Mouse (Mus musculus): ENCODE results near the gene Msi1. TPM values are rescaled to one million over a fixed set of nuclear protein-coding genes. Genes with fewer than 3 reads are reported as not detected.

Gene Msi1
- polyA plus RNA-seq (2014; fragmentation: Illumina TruSeq; extraction: RNeasy Lipid Tissue Mini Kit (QIAGEN cat#74804); ENCODE audit: low replicate concordance) = 0.93 TPM

DNA sequence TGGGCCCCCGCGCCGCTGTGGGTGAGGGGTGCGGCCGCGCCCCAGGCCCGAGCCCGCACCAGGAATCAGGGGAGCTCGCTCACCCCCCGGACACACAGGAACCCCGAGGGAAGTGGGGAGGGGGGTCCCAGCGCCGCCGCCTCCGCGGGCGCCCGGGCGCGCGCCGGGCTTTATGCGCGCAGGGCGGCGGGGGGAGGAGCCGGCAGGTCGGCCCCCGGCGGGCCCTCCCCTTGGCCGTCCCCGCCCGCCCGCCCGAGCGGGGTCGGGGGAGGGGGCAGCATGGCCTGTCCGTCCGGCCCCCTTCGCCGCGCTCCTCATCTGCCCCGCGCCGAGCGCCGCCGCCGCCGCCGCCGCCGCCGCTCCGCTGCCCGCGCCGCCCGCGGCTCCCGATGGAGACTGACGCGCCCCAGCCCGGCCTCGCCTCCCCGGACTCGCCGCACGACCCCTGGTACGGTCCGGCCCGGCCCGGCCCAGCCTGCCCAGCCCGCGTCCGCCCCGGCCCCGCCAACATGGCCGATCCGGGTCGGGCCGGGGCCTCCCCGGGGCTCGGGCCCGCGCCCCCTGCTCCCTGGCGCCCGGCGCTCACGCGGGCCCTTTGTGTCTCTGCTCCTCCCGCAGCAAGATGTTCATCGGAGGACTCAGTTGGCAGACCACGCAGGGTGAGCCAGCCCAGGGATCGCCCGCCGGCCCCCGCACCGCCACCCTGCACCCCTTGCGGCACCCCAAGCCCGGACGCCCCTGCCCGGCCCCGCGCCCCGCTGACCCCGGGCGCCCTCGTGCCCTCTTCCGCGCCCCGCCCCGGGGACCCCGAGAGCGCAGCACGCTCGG lies at the start of gene Msi1:
Gene Msi1 (plus strand): TSS at position 241 of the 828 bp plus-strand sequence.

DNA sequence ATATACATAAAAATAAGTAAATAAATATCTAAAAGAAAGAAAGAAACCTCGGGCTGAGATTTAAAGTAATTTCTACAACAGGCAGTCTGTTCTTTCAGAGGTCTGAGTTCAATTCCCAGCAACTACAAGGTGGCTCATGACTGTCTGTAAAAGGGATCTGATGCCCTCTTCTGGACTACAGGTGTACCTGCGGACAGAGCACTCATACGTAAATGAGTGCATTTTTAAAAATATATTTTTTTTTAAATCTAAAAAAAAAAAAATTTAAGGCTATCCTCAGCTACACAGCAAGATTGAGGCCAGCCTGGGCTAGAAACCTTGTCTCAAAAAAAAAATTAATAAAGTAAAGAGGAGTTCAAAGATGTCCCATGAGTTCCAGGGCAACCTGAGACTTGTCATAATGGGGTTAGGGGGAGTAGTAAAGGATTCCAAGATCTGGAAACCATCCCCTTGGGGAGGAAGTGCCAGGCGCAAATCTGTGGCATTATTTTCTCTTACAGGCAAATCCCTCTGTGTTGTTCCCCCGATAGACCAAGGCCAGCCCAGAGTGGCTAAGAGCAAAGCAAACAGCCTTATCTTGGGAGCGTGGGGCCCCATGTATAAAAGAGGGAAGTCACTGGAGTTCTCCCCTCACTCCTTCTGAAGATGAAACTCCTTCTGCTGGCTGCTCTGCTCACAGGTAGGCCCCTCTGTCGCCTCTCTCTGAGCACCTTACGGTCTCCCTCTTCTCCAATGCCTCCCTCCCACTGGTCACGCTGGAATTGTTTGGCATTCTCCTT lies 36.4 kb downstream of the Msi1 start, which contains the start of gene Pla2g1b:
Gene Pla2g1b (plus strand): TSS at position 621 of the 779 bp plus-strand sequence.

DNA sequence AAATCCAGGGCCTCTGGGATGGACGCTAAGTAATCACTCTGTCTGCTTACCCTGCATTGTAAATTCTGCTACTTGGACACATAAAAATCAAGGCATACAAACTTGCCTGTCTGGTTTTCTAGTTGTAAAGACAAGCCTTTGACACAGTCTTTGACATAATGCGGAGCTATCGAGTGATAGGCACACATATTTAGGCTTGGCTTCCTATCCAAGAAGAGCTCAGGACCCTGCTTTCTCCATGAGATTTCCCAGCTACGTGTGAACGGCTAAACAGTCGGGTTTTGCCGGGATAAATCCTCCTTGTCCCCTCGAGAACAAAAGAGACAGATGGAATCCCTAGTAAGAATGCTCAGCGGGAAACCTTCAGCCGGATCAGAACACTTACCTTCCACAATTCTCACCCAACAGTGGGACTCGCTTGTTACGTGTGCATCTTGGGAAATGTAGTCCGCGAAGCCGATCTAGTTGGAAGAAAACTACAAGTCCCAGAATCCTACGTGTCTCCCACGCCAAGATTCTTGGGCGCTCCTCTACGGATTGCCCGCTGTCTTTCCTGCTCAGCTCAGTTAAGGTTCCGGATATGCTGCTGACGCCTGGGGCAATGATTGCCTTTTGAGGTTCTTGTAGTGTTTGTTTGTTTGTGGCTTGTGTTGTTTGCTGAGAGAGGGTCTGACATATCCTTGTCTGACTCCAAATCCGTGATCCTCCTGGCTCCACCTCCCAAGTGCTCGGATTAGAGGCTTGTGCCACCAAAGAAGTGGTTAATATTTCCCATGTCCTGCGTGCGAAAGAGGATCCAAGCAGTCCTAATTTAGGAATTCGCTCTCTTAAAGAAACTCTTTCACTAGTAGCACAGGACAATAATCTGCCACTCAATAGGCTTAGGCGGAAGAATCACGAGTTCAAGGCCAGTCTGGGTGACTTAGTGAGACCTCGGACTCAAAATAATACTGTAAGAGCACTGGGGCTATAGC lies 54.8 kb downstream of the Msi1 start, which contains the start of gene Sirt4:
Gene Sirt4 (minus strand): TSS at position 779 of the 974 bp plus-strand sequence.

Other genes with a start within 250 kb of the Msi1 start
- not detected for gene Cabp1, start 235.2 kb upstream of the Msi1 start, polyA plus RNA-seq (2014; fragmentation: Illumina TruSeq; extraction: RNeasy Lipid Tissue Mini Kit (QIAGEN cat#74804); ENCODE audit: low replicate concordance)
- 1.2 TPM for gene Pop5, start 193.8 kb upstream of the Msi1 start, polyA plus RNA-seq (2014; fragmentation: Illumina TruSeq; extraction: RNeasy Lipid Tissue Mini Kit (QIAGEN cat#74804); ENCODE audit: low replicate concordance)
- gene Rnf10, start 156.7 kb upstream of the Msi1 start, polyA plus RNA-seq (2014; fragmentation: Illumina TruSeq; extraction: RNeasy Lipid Tissue Mini Kit (QIAGEN cat#74804); ENCODE audit: low replicate concordance) = 13.1 TPM
- 8.6 TPM for gene Coq5, start 149.9 kb upstream of the Msi1 start, polyA plus RNA-seq (2014; fragmentation: Illumina TruSeq; extraction: RNeasy Lipid Tissue Mini Kit (QIAGEN cat#74804); ENCODE audit: low replicate concordance)
- gene Dynll1, start 128.6 kb upstream of the Msi1 start, polyA plus RNA-seq (2014; fragmentation: Illumina TruSeq; extraction: RNeasy Lipid Tissue Mini Kit (QIAGEN cat#74804); ENCODE audit: low replicate concordance) = 273 TPM
- gene Srsf9, start 102.4 kb upstream of the Msi1 start, polyA plus RNA-seq (2014; fragmentation: Illumina TruSeq; extraction: RNeasy Lipid Tissue Mini Kit (QIAGEN cat#74804); ENCODE audit: low replicate concordance) = 24.1 TPM
- gene Gatc, start 88.4 kb upstream of the Msi1 start, polyA plus RNA-seq (2014; fragmentation: Illumina TruSeq; extraction: RNeasy Lipid Tissue Mini Kit (QIAGEN cat#74804); ENCODE audit: low replicate concordance) = 23.9 TPM
- gene Triap1, start 88.4 kb upstream of the Msi1 start, polyA plus RNA-seq (2014; fragmentation: Illumina TruSeq; extraction: RNeasy Lipid Tissue Mini Kit (QIAGEN cat#74804); ENCODE audit: low replicate concordance) = 11.4 TPM
- gene Cox6a1, start 80.6 kb upstream of the Msi1 start, polyA plus RNA-seq (2014; fragmentation: Illumina TruSeq; extraction: RNeasy Lipid Tissue Mini Kit (QIAGEN cat#74804); ENCODE audit: low replicate concordance) = 68.8 TPM
- gene Pla2g1b, start 36.7 kb downstream of the Msi1 start, polyA plus RNA-seq (2014; fragmentation: Illumina TruSeq; extraction: RNeasy Lipid Tissue Mini Kit (QIAGEN cat#74804); ENCODE audit: low replicate concordance) = 5.7 TPM
- gene Sirt4, start 55.1 kb downstream of the Msi1 start, polyA plus RNA-seq (2014; fragmentation: Illumina TruSeq; extraction: RNeasy Lipid Tissue Mini Kit (QIAGEN cat#74804); ENCODE audit: low replicate concordance) = 6.2 TPM
- gene Pxn, start 77.1 kb downstream of the Msi1 start, polyA plus RNA-seq (2014; fragmentation: Illumina TruSeq; extraction: RNeasy Lipid Tissue Mini Kit (QIAGEN cat#74804); ENCODE audit: low replicate concordance) = 5.3 TPM
- 23.6 TPM for gene Rplp0, start 129.9 kb downstream of the Msi1 start, polyA plus RNA-seq (2014; fragmentation: Illumina TruSeq; extraction: RNeasy Lipid Tissue Mini Kit (QIAGEN cat#74804); ENCODE audit: low replicate concordance)
- 0.74 TPM for gene Gcn1l1, start 135.7 kb downstream of the Msi1 start, polyA plus RNA-seq (2014; fragmentation: Illumina TruSeq; extraction: RNeasy Lipid Tissue Mini Kit (QIAGEN cat#74804); ENCODE audit: low replicate concordance)
- 11.0 TPM for gene Rab35, start 202.3 kb downstream of the Msi1 start, polyA plus RNA-seq (2014; fragmentation: Illumina TruSeq; extraction: RNeasy Lipid Tissue Mini Kit (QIAGEN cat#74804); ENCODE audit: low replicate concordance)

All from small intestine, adult 10 weeks (tissue).